Mouse (Mus musculus): Measurements from ENCODE around the gene Man1a2.

DNA sequence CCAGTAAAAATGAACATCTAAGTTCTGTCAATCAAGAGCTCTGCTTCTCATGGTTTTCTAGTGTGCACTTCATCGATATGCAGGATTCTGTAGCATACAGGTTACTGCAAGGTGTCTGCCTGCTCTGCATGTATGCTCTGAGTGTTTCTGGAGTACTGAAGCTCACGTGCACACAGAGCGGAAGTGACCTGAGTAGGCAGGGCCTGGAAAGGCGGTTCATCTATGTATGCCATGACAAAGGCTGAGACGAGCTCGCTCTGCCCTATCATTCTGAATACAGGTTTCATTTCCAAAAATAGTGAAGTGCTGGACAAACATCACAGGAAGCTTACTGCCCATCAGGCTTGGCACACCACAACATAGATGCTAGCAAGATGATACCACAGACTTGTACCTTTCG lies 122.8 kb downstream of the Man1a2 start:
- no peak for TF ChIP-seq POLR2A (IDR thresholded peaks at IDR 0.05; ENCODE audit: borderline replicate concordance, insufficient read depth, low read length)
- no peak for TF ChIP-seq CTCF (IDR thresholded peaks at IDR 0.05; ENCODE audit: borderline replicate concordance, insufficient read depth, low read depth, low read length)

Measured in cerebellum, adult 2 months (tissue).